Mouse (Mus musculus) liver, postnatal 0 days (tissue): ENCODE measurements around the gene Ecd. TPM values are rescaled to one million over a fixed set of nuclear protein-coding genes. Genes with fewer than 3 reads are reported as not detected.

ENCODE experiments used
- ATAC-seq: fragments of 200-750 bp; cut with Nextera tagmentation; 2 replicates; pipeline ENCODE4 v1.8.0; 2017; ENCODE audit warnings: mild to moderate bottlenecking, moderate library complexity
- DNase-seq: peaks from one replicate; pipeline ENCODE4 v3.0.0-alpha.2; 2016
- H3K27ac ChIP-seq: fragments of 300-500 bp; sonication (generic); 2 replicates; pipeline ENCODE4 v1.5.1; 2014; ENCODE audit warnings: antibody characterized with exemption, moderate library complexity, mild to moderate bottlenecking, low read depth
- H3K27me3 ChIP-seq: fragments of 300-500 bp; sonication (generic); 2 replicates; pipeline ENCODE4 v1.6.1; 2014; ENCODE audit warnings: low read length, control low read depth, mixed read lengths; ENCODE audit not compliant: insufficient read depth
- H3K36me3 ChIP-seq: fragments of 300-500 bp; sonication (generic); replicated peaks from 2 replicates; pipeline ENCODE4 v1.6.1; 2014; ENCODE audit warnings: mild to moderate bottlenecking, control low read depth, low read length, moderate library complexity, mixed read lengths; ENCODE audit not compliant: insufficient read depth
- H3K4me1 ChIP-seq: fragments of 300-500 bp; sonication (generic); 2 replicates; pipeline ENCODE4 v1.6.1; 2014; ENCODE audit warnings: antibody characterized with exemption, mild to moderate bottlenecking, control low read depth; ENCODE audit not compliant: insufficient read depth
- H3K4me2 ChIP-seq: fragments of 300-500 bp; sonication (generic); 2 replicates; pipeline ENCODE4 v1.6.1; 2014; ENCODE audit warnings: low read depth, mild to moderate bottlenecking, low read length, moderate library complexity, mixed read lengths
- H3K4me3 ChIP-seq: fragments of 300-500 bp; sonication (generic); 2 replicates; pipeline ENCODE4 v1.5.1; 2014; ENCODE audit warnings: low read depth, low read length
- H3K9ac ChIP-seq: fragments of 300-500 bp; sonication (generic); replicated peaks from 2 replicates; pipeline ENCODE4 v1.6.1; 2014; ENCODE audit warnings: mild to moderate bottlenecking, moderate library complexity
- H3K9me3 ChIP-seq: fragments of 300-500 bp; sonication (generic); 2 replicates; pipeline ENCODE4 v1.6.1; 2016; ENCODE audit warnings: mild to moderate bottlenecking, control low read depth, low read length, mixed read lengths
- CTCF ChIP-seq: sonication (generic); IDR thresholded peaks from 2 replicates; pipeline ENCODE4 v1.5.1; 2016; ENCODE audit warnings: antibody characterized with exemption, low read depth
- EP300 ChIP-seq: IDR thresholded peaks from 2 replicates; pipeline ENCODE4 v1.6.1; 2016; ENCODE audit warnings: antibody characterized with exemption, low read depth, mild to moderate bottlenecking
- WGBS: fragments of 180-500 bp; shearing (Covaris S2); extraction: QIAGEN DNeasy Blood & Tissue Kit; methylation state at CpG from one replicate; pipeline ENCODE4 v1.1.7; 2014; ENCODE audit not compliant: insufficient replicate concordance; 5-methylcytosine and 5-hydroxymethylcytosine counted together
- polyA plus RNA-seq: library from polyadenylated mRNA; unstranded; fragments of >200 nt; fragmentation: Nextera tagmentation; extraction: Ambion mirVana; gene quantifications from 2 replicates; pipeline ENCODE4 v1.2.1, GENCODE M21; 2015

The Ecd gene
- polyA plus RNA-seq, 1 experiment from 2014 or later, result 23.0 TPM

- H3K36me3 ChIP-seq, result peaks cover 33% of the 10 kb centered on the region
- no peak; the same call in 1 of the 2 replicates for TF ChIP-seq EP300
- TF ChIP-seq CTCF, result no peak
- peak; percentile 96 for DNase-seq
- ATAC-seq, result peak; percentile 65
- no peaks in the 10 kb centered on the region for H3K27me3 ChIP-seq
- under 1% methylated on average over 58 of the region's 59 CpGs for WGBS
- H3K27ac ChIP-seq, result peak within 1 kb of the TSS; percentile 73
- H3K9me3 ChIP-seq, result no peaks in the 10 kb centered on the region
- H3K4me2 ChIP-seq, result peak within 1 kb of the TSS; percentile 84
- H3K4me1 ChIP-seq, result peaks cover 27% of the 10 kb centered on the region
- peak within 1 kb of the TSS; percentile 77 for H3K4me3 ChIP-seq
- H3K9ac ChIP-seq, result peak within 1 kb of the TSS; percentile 85
These were observed 40.7 kb upstream of the Ecd start, which contains the start of gene Dnajc9 for GRCm38 (mm10) chr14:20388441-20389129. Dnajc9 (minus strand) TSS chr14:20388910.

GRCm38 (mm10) chr14:20379753-20380430 lies 32.0 kb upstream of the Ecd start:
- Histone ChIP-seq H3K4me2 (no peak overlapping the region), H3K4me1 (peaks cover 18% of the 10 kb centered on the region), H3K4me3 (no peak overlapping the region), H3K27ac (peak overlapping the region; percentile 48; the same call in 1 of the 2 replicates), H3K27me3 (no peaks in the 10 kb centered on the region), H3K36me3 (peaks cover 36% of the 10 kb centered on the region), H3K9ac (no peak overlapping the region), H3K9me3 (no peaks in the 10 kb centered on the region)
- no peak for TF ChIP-seq CTCF
- ATAC-seq, result peak; percentile 14; the same call in 1 of the 2 replicates
- DNase-seq, result no peak
- 69% methylated on average over 9 of the region's 9 CpGs for WGBS

GRCm38 (mm10) chr14:20379087-20379640 lies 31.2 kb upstream of the Ecd start:
- peaks cover 18% of the 10 kb centered on the region for H3K4me1 ChIP-seq
- no peak overlapping the region for H3K9ac ChIP-seq
- H3K27ac ChIP-seq, result peak overlapping the region; percentile 48; the same call in 1 of the 2 replicates
- no peak overlapping the region for H3K4me3 ChIP-seq
- H3K27me3 ChIP-seq, result no peaks in the 10 kb centered on the region
- 61% methylated on average over 5 of the region's 5 CpGs for WGBS
- DNase-seq (no peak), ATAC-seq (no peak)
- H3K4me2 ChIP-seq, result 0 out of 2 replicates have a peak overlapping the region, but pooled peaks have one; percentile 47
- H3K9me3 ChIP-seq, result no peaks in the 10 kb centered on the region
- peaks cover 29% of the 10 kb centered on the region for H3K36me3 ChIP-seq
- TF ChIP-seq EP300 (no peak), CTCF (no peak)

DNA sequence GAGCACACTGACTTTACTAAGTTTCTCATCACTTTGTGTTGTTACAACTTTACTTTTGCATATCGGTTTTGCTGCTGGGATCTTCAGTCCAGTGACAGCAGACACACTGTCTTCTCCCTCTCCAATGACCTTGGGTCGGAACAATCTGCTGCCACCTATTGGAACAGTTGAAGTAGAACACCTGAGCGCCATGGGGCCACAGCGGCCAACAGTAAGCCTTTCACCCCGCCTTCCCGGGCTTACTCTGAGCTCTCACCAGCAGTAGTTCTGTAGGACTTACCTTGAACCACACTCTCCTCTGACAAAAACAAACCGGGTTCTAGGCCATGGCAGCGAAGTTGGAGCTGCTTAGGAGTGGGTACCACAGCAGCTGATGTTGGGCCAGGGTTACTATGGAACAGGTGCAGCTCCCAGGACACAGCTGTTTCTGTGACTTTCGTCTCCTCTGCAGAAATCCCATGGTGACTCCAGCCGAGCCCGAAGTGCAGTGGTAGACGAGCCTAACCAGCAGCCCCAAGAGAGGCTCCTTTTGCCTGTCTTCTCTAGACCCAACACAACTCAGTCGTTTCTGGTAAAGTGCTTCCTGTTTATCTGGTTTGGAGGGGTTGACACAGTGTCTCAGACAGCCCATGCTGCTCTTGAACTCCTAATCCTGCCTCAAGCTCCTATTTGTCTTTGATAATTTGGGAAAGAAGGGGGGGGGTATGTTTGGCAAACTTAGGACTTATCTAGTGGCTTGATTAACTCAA lies 30.6 kb upstream of the Ecd start:
- TF ChIP-seq EP300 (no peak), CTCF (peak; percentile 81)
- Histone ChIP-seq H3K27ac (peak overlapping the region; percentile 48; the same call in 1 of the 2 replicates), H3K4me3 (no peak overlapping the region), H3K27me3 (no peaks in the 10 kb centered on the region), H3K4me1 (peaks cover 18% of the 10 kb centered on the region), H3K36me3 (peaks cover 24% of the 10 kb centered on the region), H3K9ac (0 out of 2 replicates have a peak overlapping the region, but pooled peaks have one; percentile 30), H3K9me3 (no peaks in the 10 kb centered on the region), H3K4me2 (peak overlapping the region; percentile 47)
- 22% methylated on average over 13 of the region's 13 CpGs for WGBS
- DNase-seq, result peak; percentile 72
- ATAC-seq, result peak; percentile 83

- Histone ChIP-seq H3K4me1 (peaks cover 18% of the 10 kb centered on the region), H3K4me3 (no peak overlapping the region), H3K27ac (no peak overlapping the region; the same call in 1 of the 2 replicates), H3K36me3 (peaks cover 16% of the 10 kb centered on the region), H3K9me3 (no peaks in the 10 kb centered on the region), H3K27me3 (no peaks in the 10 kb centered on the region), H3K4me2 (no peak overlapping the region), H3K9ac (no peak overlapping the region)
- 36% methylated on average over 4 of the region's 4 CpGs for WGBS
- ATAC-seq, result peak; percentile 66
- TF ChIP-seq EP300, result peak; percentile 32; the same call in 1 of the 2 replicates
- no peak for TF ChIP-seq CTCF
- DNase-seq, result peak; percentile 49
These were observed 29.2 kb upstream of the Ecd start for GRCm38 (mm10) chr14:20377112-20377521.
